Mouse (Mus musculus): ENCODE data around the gene Tnfaip1. TPM values are rescaled to one million over a fixed set of nuclear protein-coding genes. Genes with fewer than 3 reads are reported as not detected.

The Tnfaip1 gene
- total and polyA plus RNA-seq, 2 experiments = 11.5 to 16.7 TPM

DNA sequence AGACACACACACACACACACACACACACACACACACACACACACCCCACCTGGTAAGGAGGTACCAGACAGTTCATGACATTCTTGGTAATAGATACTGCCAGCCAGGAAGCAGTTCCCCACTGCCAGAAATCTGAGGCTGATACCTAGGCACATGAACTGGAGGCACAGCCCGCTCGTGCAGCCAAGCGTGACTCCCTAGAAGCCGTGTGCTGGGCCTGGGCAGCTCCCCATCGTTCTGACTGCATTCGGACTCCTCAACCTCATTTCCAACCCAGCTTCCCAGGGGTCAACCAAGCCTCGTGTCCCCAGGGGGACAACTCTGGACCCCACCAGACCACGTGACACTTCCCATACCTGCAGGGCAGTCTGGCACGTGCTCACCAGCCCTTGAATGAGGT, 7.4 kb downstream of the Tnfaip1 start:
- no peaks in the 10 kb centered on the region for H3K27me3 ChIP-seq (ENCODE audit: control insufficient read depth, insufficient read depth, low read length)
- DNase-seq (ENCODE audit: extremely low read depth, low read depth, low spot score) = no peak
- H3K27ac ChIP-seq (replicated peaks; ENCODE audit: insufficient read depth, low read depth, low read length) = no peak overlapping the region
- TF ChIP-seq CTCF (IDR thresholded peaks at IDR 0.05; ENCODE audit: low read depth, low read length) = no peak
- no peak for TF ChIP-seq POLR2A (IDR thresholded peaks at IDR 0.05; ENCODE audit: extremely low read depth, insufficient read depth, low read length)
- peaks cover 12% of the 10 kb centered on the region; the same call in 1 of the 2 replicates for H3K79me2 ChIP-seq (ENCODE audit: control insufficient read depth, insufficient read depth, low read length)
- WGBS = 95% methylated on average over 9 of the region's 9 CpGs
- H3K4me1 ChIP-seq (ENCODE audit: control insufficient read depth, insufficient read depth, low read length) = no peaks in the 10 kb centered on the region
- H3K9ac ChIP-seq (ENCODE audit: low read depth, low read length) = no peak overlapping the region
- H3K4me3 ChIP-seq (ENCODE audit: insufficient read depth, low read depth, low read length) = no peak overlapping the region
- peaks cover 30% of the 10 kb centered on the region for H3K36me3 ChIP-seq (ENCODE audit: control insufficient read depth, insufficient read depth, low read length)

DNA sequence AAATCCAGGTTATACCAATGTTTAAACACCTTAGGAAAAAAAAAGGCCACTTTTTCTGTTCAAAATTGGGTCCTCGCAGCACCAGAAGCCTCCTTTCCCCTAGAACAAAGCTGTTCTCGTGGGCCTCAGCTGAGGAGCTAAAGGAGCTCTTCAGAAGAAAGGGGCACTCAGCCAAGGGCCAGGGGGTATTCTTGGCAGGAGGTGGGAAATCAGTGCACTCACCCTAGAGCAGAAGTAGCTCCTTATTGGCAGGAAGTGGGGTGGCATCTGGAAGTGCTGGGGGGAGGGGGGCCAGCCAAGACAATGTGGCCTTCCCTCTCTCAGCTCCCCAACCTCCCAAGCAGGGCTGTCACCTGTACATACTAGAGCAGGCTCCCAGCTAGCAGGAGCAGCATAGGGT, 11.3 kb downstream of the Tnfaip1 start:
- 88% methylated on average over 2 of the region's 2 CpGs for WGBS
- TF ChIP-seq CTCF (IDR thresholded peaks at IDR 0.05; ENCODE audit: low read depth, low read length) = no peak
- TF ChIP-seq POLR2A (IDR thresholded peaks at IDR 0.05; ENCODE audit: extremely low read depth, insufficient read depth, low read length) = no peak

DNA sequence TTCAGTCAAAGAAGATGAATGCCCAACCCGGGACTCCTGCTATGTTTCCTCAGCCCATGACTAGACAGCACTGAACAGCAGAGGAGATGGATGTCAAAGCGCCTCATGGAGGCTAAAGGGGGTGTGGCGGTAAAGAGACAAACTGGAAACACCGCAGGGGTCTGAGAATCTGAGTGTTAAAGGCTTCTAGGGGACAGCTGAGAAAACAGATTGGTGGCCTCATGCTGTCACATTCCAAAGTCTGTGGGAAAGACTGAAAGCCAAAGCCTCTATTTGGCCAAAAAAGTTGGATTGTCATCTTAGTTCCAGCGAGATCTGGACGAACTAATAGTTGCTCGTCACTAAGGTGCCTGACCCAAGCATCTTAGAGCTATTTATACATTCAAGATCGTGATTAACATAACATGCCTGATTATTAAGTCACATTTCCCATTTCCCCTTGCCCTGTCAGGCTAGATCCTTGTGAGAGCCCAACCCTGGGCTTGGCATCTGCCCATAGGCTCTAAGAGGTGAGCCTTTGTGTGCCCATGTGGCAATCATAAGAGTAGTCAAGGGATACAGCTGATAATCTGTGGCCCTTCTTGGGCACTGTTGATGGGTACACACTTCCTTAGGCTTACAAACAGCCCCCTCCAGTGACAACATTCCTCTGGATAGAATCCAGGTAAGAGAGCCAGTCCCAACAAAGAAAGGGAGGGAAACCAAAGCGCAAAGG, 12.7 kb downstream of the Tnfaip1 start:
- 76% methylated on average over 9 of the region's 9 CpGs for WGBS
- Histone ChIP-seq H3K4me3 (ENCODE audit: insufficient read depth, low read depth, low read length) (no peak overlapping the region), H3K36me3 (ENCODE audit: control insufficient read depth, insufficient read depth, low read length) (peaks cover 62% of the 10 kb centered on the region), H3K9ac (ENCODE audit: low read depth, low read length) (no peak overlapping the region), H3K4me1 (ENCODE audit: control insufficient read depth, insufficient read depth, low read length) (no peaks in the 10 kb centered on the region), H3K79me2 (ENCODE audit: control insufficient read depth, insufficient read depth, low read length) (no peaks in the 10 kb centered on the region), H3K27ac (replicated peaks; ENCODE audit: insufficient read depth, low read depth, low read length) (no peak overlapping the region), H3K27me3 (ENCODE audit: control insufficient read depth, insufficient read depth, low read length) (no peaks in the 10 kb centered on the region)
- TF ChIP-seq CTCF (IDR thresholded peaks at IDR 0.05; ENCODE audit: low read depth, low read length) (no peak), POLR2A (IDR thresholded peaks at IDR 0.05; ENCODE audit: extremely low read depth, insufficient read depth, low read length) (no peak)
- no peak for DNase-seq (ENCODE audit: extremely low read depth, low read depth, low spot score)

More for the DNA sequence above, 11.3 kb downstream of the Tnfaip1 start:
- Histone ChIP-seq H3K36me3 (ENCODE audit: control insufficient read depth, insufficient read depth, low read length) (peaks cover 61% of the 10 kb centered on the region), H3K27ac (replicated peaks; ENCODE audit: insufficient read depth, low read depth, low read length) (no peak overlapping the region), H3K4me1 (ENCODE audit: control insufficient read depth, insufficient read depth, low read length) (no peaks in the 10 kb centered on the region), H3K4me3 (ENCODE audit: insufficient read depth, low read depth, low read length) (no peak overlapping the region), H3K79me2 (ENCODE audit: control insufficient read depth, insufficient read depth, low read length) (0 out of 2 replicates have a peak, but pooled peaks cover 4% of the 10 kb centered on the region), H3K9ac (ENCODE audit: low read depth, low read length) (no peak overlapping the region), H3K27me3 (ENCODE audit: control insufficient read depth, insufficient read depth, low read length) (no peaks in the 10 kb centered on the region)
- no peak for DNase-seq (ENCODE audit: extremely low read depth, low read depth, low spot score)

DNA sequence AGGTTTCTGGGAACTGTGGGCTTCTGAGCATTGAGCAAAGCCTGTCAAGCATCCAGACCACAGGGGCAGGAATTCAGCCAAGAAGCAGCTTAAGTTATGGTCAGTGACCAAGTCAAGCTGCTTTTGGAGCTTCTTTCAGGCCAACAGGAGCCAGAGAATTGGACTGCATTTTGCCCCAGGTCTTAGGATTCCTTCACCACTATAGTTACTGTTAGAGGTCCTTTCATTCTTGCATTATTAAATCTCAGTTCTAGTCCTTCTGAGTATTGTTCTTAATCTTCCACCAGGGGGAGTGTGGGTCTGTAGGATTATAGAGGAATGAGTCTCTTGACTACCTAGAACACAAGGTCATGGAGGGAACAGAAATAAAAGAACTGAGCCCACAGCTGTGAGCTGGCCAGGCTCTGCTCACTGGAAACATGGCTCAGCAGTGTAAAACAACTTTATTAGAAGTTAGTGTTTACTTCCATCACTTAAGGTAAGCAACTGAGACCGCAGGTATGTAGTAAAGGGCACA, 13.6 kb downstream of the Tnfaip1 start:
- Histone ChIP-seq H3K27me3 (ENCODE audit: control insufficient read depth, insufficient read depth, low read length) (no peaks in the 10 kb centered on the region), H3K4me1 (ENCODE audit: control insufficient read depth, insufficient read depth, low read length) (no peaks in the 10 kb centered on the region), H3K36me3 (ENCODE audit: control insufficient read depth, insufficient read depth, low read length) (peaks cover 68% of the 10 kb centered on the region), H3K9ac (ENCODE audit: low read depth, low read length) (no peak overlapping the region), H3K4me3 (ENCODE audit: insufficient read depth, low read depth, low read length) (no peak overlapping the region), H3K27ac (replicated peaks; ENCODE audit: insufficient read depth, low read depth, low read length) (no peak overlapping the region), H3K79me2 (ENCODE audit: control insufficient read depth, insufficient read depth, low read length) (no peaks in the 10 kb centered on the region)
- DNase-seq (ENCODE audit: extremely low read depth, low read depth, low spot score) = no peak
- TF ChIP-seq CTCF (IDR thresholded peaks at IDR 0.05; ENCODE audit: low read depth, low read length) (peak; percentile 36; the same call in 1 of the 2 replicates), POLR2A (IDR thresholded peaks at IDR 0.05; ENCODE audit: extremely low read depth, insufficient read depth, low read length) (no peak)
- 77% methylated on average over 1 of the region's 1 CpGs for WGBS

DNA sequence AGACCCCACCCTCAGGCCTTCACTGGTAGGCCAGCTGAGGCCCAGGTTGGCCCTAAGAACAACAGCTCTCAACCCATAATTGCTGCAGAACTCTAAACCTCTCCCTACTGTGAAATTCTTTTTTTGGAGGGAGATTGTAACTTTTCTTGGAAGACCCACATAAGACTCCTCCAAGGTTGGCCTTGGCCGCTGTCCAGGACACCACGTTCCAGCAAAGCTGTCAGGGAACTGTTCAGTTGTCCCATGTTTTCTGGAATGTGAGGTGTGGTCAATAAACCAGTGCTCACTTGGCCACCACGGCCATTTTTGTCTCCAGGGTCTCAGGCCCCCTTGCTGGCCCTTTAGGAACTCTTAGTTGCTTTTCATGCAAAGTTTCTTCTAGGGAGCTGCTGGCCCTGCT, 14.3 kb downstream of the Tnfaip1 start:
- DNase-seq (ENCODE audit: extremely low read depth, low read depth, low spot score) = no peak
- 67% methylated on average over 3 of the region's 3 CpGs for WGBS
- TF ChIP-seq CTCF (IDR thresholded peaks at IDR 0.05; ENCODE audit: low read depth, low read length) (no peak), POLR2A (IDR thresholded peaks at IDR 0.05; ENCODE audit: extremely low read depth, insufficient read depth, low read length) (no peak)
- no peaks in the 10 kb centered on the region for H3K79me2 ChIP-seq (ENCODE audit: control insufficient read depth, insufficient read depth, low read length)
- no peak overlapping the region for H3K9ac ChIP-seq (ENCODE audit: low read depth, low read length)
- peaks cover 70% of the 10 kb centered on the region for H3K36me3 ChIP-seq (ENCODE audit: control insufficient read depth, insufficient read depth, low read length)
- H3K4me3 ChIP-seq (ENCODE audit: insufficient read depth, low read depth, low read length) = no peak overlapping the region
- H3K27me3 ChIP-seq (ENCODE audit: control insufficient read depth, insufficient read depth, low read length) = no peaks in the 10 kb centered on the region
- no peak overlapping the region for H3K27ac ChIP-seq (replicated peaks; ENCODE audit: insufficient read depth, low read depth, low read length)
- H3K4me1 ChIP-seq (ENCODE audit: control insufficient read depth, insufficient read depth, low read length) = no peaks in the 10 kb centered on the region

DNA sequence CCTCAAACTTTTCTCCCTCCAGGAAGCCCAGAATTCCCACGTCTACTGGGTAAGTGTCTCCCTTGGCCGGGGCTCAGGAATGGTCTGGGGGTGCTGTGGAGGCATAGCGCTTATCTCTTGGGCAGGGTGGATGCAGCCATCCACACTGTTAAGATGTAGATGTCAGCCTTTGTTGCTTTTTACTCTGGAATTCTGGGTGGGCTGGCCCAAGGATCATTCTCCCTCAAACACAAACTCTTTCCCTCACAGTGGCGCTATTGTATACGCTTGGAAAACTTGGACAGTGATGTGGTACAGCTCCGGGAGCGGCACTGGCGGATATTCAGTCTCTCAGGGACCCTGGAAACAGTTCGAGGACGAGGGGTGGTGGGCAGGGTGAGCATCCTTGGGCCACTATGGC, 17.2 kb downstream of the Tnfaip1 start:
- DNase-seq (ENCODE audit: extremely low read depth, low read depth, low spot score) = no peak
- Histone ChIP-seq H3K9ac (ENCODE audit: low read depth, low read length) (no peak overlapping the region), H3K36me3 (ENCODE audit: control insufficient read depth, insufficient read depth, low read length) (peaks cover 70% of the 10 kb centered on the region), H3K27ac (replicated peaks; ENCODE audit: insufficient read depth, low read depth, low read length) (no peak overlapping the region), H3K27me3 (ENCODE audit: control insufficient read depth, insufficient read depth, low read length) (no peaks in the 10 kb centered on the region), H3K79me2 (ENCODE audit: control insufficient read depth, insufficient read depth, low read length) (no peaks in the 10 kb centered on the region), H3K4me1 (ENCODE audit: control insufficient read depth, insufficient read depth, low read length) (no peaks in the 10 kb centered on the region), H3K4me3 (ENCODE audit: insufficient read depth, low read depth, low read length) (no peak overlapping the region)
- TF ChIP-seq CTCF (IDR thresholded peaks at IDR 0.05; ENCODE audit: low read depth, low read length) (no peak), POLR2A (IDR thresholded peaks at IDR 0.05; ENCODE audit: extremely low read depth, insufficient read depth, low read length) (no peak)
- 91% methylated on average over 10 of the region's 10 CpGs for WGBS

Data from liver, adult 2 months (tissue).